16 mouse cellular contexts compared by ENCODE assay signal in genomic region chr5:140123194-140123593, GRCm38 (mm10).
A peak's percentile ranks its signal among the peaks of the same experiment; 100 is the strongest.
DNase-seq lines count a peak whose midpoint lies in the region; ATAC-seq lines count a peak whose summit lies in the region.
"Had no signal": no experiment of that assay in that cellular context is flagged by ENCODE, and none has a peak within 500 bp of the region (broad histone marks: within the 10 kb centered on the region; RNA-seq: fewer than 3 reads in every experiment).

No protein-coding gene starts in this region.

- H3K36me3 ChIP-seq in kidney, embryonic 16.5 days (ENCODE audit: insufficient read depth, low read length) = 0 out of 2 replicates have a peak, but pooled peaks cover 2% of the 10 kb centered on the region
- no peaks in the 10 kb centered on the region for H3K36me3 ChIP-seq in intestine, embryonic 16.5 days (ENCODE audit: control insufficient read depth, insufficient read depth, low read length)
- H3K36me3 ChIP-seq in hindbrain, embryonic 14.5 days (replicated peaks; ENCODE audit: control insufficient read depth, insufficient read depth) = no peaks in the 10 kb centered on the region
- H3K36me3 ChIP-seq: hindbrain, embryonic 15.5 days had no signal

- no peaks in the 10 kb centered on the region for H3K27me3 ChIP-seq in kidney, embryonic 16.5 days (ENCODE audit: insufficient read depth, low read length)
- no peaks in the 10 kb centered on the region for H3K27me3 ChIP-seq in intestine, embryonic 16.5 days (replicated peaks; ENCODE audit: control insufficient read depth, insufficient read depth, low read length)
- H3K27me3 ChIP-seq in hindbrain, embryonic 14.5 days (ENCODE audit: control insufficient read depth, insufficient read depth, low read length) = no peaks in the 10 kb centered on the region
- H3K27me3 ChIP-seq: hindbrain, embryonic 15.5 days had no signal

- ATAC-seq in kidney, embryonic 16.5 days (ENCODE audit: low FRiP score, low TSS enrichment) = no peak
- ATAC-seq in intestine, embryonic 16.5 days = 0 out of 2 replicates have a peak, but pooled peaks have one; percentile 33
- ATAC-seq in hindbrain, embryonic 14.5 days (ENCODE audit: low FRiP score) = no peak
- ATAC-seq: forebrain, embryonic 13.5 days had no signal

- no peak overlapping the region for H3K4me2 ChIP-seq in kidney, embryonic 16.5 days (replicated peaks; ENCODE audit: low read depth, low read length)
- no peak overlapping the region for H3K4me2 ChIP-seq in intestine, embryonic 16.5 days (ENCODE audit: low read depth, low read length)
- no peak overlapping the region for H3K4me2 ChIP-seq in hindbrain, embryonic 14.5 days (replicated peaks)
- H3K4me2 ChIP-seq: forebrain, embryonic 13.5 days; hindbrain, embryonic 15.5 days had no signal

- H3K27ac ChIP-seq in kidney, embryonic 16.5 days (ENCODE audit: low read length) = peak overlapping the region; percentile 62; the same call in 1 of the 2 replicates
- no peak overlapping the region for H3K27ac ChIP-seq in intestine, embryonic 16.5 days (ENCODE audit: low read length)
- H3K27ac ChIP-seq in hindbrain, embryonic 14.5 days = no peak overlapping the region
- H3K27ac ChIP-seq: forebrain, embryonic 13.5 days; hindbrain, embryonic 15.5 days had no signal

- H3K9ac ChIP-seq in kidney, embryonic 16.5 days (replicated peaks; ENCODE audit: low read length) = no peak overlapping the region
- H3K9ac ChIP-seq in intestine, embryonic 16.5 days (ENCODE audit: low read depth, low read length) = no peak overlapping the region
- no peak overlapping the region for H3K9ac ChIP-seq in hindbrain, embryonic 14.5 days
- H3K9ac ChIP-seq: forebrain, embryonic 13.5 days; hindbrain, embryonic 15.5 days had no signal

- no peak for DNase-seq in kidney, postnatal 36 days
- DNase-seq in A20 (ENCODE audit: low read depth, low spot score) = peak; percentile 49
- DNase-seq in ES-CJ7 (ENCODE audit: low read depth, low spot score) = peak; percentile 69
- DNase-seq in spleen, postnatal 10 days (ENCODE audit: low spot score in 2 of 2) = no peak
- no peak for DNase-seq in hindbrain, embryonic 14.5 days (ENCODE audit: low spot score)
- DNase-seq: adrenal gland, postnatal 25 days; cerebellum, adult 2 months; gastrocnemius, postnatal 14 days; heart, postnatal 10 days; kidney, adult 2 months; liver; lung, postnatal 14 days had no signal

- H3K9me3 ChIP-seq in kidney, embryonic 16.5 days (ENCODE audit: low read length) = no peaks in the 10 kb centered on the region
- H3K9me3 ChIP-seq in intestine, embryonic 16.5 days (ENCODE audit: control insufficient read depth, low read length) = no peaks in the 10 kb centered on the region
- H3K9me3 ChIP-seq in hindbrain, embryonic 14.5 days (ENCODE audit: control insufficient read depth, low read length) = no peaks in the 10 kb centered on the region
- H3K9me3 ChIP-seq: forebrain, embryonic 13.5 days; hindbrain, embryonic 15.5 days had no signal

- H3K4me1 ChIP-seq in kidney, embryonic 16.5 days (ENCODE audit: insufficient read depth, low read length) = peaks cover 4% of the 10 kb centered on the region
- 0 out of 2 replicates have a peak, but pooled peaks cover 7% of the 10 kb centered on the region for H3K4me1 ChIP-seq in intestine, embryonic 16.5 days (ENCODE audit: control insufficient read depth, insufficient read depth, low read length)
- peaks cover 14% of the 10 kb centered on the region; the same call in 1 of the 2 replicates for H3K4me1 ChIP-seq in hindbrain, embryonic 14.5 days (replicated peaks; ENCODE audit: control insufficient read depth, insufficient read depth, low read length)

- H3K4me3 ChIP-seq in kidney, embryonic 16.5 days (ENCODE audit: low read length) = no peak overlapping the region
- H3K4me3 ChIP-seq in intestine, embryonic 16.5 days (ENCODE audit: low read length) = no peak overlapping the region
- no peak overlapping the region for H3K4me3 ChIP-seq in hindbrain, embryonic 14.5 days (replicated peaks; ENCODE audit: low read length)
- H3K4me3 ChIP-seq: forebrain, embryonic 13.5 days; hindbrain, embryonic 15.5 days had no signal

- 46% methylated on average over 5 of the region's 5 CpGs for WGBS in kidney, embryonic 16.5 days
- WGBS in intestine, embryonic 16.5 days = 35% methylated on average over 5 of the region's 5 CpGs
- 43% methylated on average over 5 of the region's 5 CpGs for WGBS in hindbrain, embryonic 14.5 days

Comparison
In these comparisons a context has a peak if more than half of its experiments do, and no peak if none do; other contexts are left out.
1. DNase-seq: peak in A20 (single experiment) and ES-CJ7 (single experiment); none in kidney, postnatal 36 days (0 of 2), spleen, postnatal 10 days (0 of 2) and hindbrain, embryonic 14.5 days (single experiment).